Mouse (Mus musculus) lung, postnatal 0 days (tissue): Measurements from ENCODE around the gene Gse1.

ENCODE experiments used
- CTCF ChIP-seq: IDR thresholded peaks from 2 replicates; pipeline ENCODE4 v1.5.1; 2016; ENCODE audit warnings: antibody characterized with exemption, mild to moderate bottlenecking
- EP300 ChIP-seq: IDR thresholded peaks from 2 replicates; pipeline ENCODE4 v1.6.1; 2016; ENCODE audit warnings: antibody characterized with exemption, mild to moderate bottlenecking, control low read depth

GRCm38 (mm10) chr8:120251411-120252035, 23.3 kb downstream of the Gse1 start:
- no peak for TF ChIP-seq CTCF
- TF ChIP-seq EP300: peak; percentile 77
